Mouse (Mus musculus) adrenal gland, adult 2 months (tissue): ENCODE measurements at regions not wholly inside any gene's neighbourhood (a gene's known extent, or its start where the extent isn't known, plus 50 kb on each side); places are given as distances from the start of the nearest gene placed in this dataset.

Experiments
- DNase-seq: peaks from one replicate; pipeline ENCODE4 v3.0.0; 2021

GRCm38 (mm10) chr10:92335141-92335540, 387.1 kb downstream of the Nedd1 start:
- peak; percentile 17 for DNase-seq

DNA sequence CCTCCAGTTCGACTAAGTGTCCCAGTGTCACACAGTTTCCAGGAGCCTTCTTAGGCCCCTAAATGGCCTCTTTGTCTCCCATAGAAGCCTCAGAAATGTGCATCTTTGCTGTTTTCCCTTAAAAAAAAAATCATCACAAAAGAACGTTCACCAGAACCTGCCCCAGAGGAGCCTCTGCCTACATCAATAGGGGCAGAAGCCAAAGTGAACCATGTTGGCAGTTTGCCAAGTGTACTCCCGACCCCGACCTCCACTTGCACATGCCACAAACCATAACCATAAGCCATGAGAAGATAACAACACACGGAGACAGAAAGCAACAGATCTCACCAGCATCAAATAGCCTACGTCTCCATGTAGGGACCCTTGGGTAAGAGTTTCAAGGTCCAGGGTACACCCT, 388.4 kb downstream of the Nedd1 start:
- no peak for DNase-seq

DNA sequence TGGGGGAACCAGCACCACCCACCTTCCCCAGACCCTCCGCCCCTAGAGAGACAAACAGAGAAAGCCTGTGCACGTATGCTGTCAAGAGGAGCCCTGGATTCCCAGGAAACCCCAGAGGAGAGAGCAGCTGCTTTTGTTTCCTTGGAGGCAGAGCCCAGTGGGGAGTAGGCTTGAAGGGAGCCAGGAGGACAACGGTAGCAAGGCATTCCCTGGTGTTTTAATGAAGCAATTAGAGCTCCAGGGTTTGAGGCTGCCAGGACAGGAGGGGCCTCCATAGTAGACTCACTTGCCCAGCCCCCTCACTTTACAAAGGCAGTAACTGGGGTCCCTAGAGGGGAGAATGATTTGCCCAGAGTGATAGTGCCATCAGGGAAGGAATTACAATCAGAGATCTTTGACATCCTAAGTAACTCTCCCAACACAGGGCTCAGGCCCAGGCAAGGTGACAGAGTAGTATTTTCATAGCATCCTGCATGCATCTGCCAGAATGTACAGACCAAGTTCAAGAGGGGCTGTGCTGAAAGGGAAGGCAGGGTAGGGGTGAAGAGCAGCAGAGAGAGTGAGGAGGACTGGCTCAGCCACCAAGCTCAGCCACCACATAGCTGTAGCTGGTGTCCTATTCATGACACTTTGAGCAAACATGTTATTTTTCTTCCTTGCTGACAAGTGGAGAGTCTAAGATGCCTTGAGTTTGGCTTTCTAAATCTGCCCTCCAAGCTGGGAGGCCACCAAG, 389.0 kb downstream of the Nedd1 start:
- no peak for DNase-seq

DNA sequence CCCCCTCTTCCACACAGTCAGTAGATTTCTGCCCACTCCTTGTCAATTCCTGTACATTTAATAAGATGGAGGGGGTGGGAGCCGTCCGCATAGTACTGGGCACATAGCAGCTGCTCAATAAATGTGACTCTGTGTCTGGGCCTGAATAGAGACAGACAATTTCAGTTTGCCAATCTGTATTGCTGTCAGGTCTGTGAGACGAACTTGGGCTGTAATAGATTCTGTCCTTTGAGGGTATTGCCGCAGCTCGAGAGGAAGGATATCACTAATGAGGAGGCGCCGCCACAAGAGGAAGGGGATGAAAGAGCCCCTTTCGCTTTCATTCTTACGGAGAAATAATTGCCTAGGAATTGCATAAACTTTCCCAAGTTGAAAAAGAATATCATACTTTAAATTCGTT, 392.1 kb downstream of the Nedd1 start:
- DNase-seq: no peak

- DNase-seq: no peak
These were observed 392.6 kb downstream of the Nedd1 start for GRCm38 (mm10) chr10:92329661-92330060.

DNA sequence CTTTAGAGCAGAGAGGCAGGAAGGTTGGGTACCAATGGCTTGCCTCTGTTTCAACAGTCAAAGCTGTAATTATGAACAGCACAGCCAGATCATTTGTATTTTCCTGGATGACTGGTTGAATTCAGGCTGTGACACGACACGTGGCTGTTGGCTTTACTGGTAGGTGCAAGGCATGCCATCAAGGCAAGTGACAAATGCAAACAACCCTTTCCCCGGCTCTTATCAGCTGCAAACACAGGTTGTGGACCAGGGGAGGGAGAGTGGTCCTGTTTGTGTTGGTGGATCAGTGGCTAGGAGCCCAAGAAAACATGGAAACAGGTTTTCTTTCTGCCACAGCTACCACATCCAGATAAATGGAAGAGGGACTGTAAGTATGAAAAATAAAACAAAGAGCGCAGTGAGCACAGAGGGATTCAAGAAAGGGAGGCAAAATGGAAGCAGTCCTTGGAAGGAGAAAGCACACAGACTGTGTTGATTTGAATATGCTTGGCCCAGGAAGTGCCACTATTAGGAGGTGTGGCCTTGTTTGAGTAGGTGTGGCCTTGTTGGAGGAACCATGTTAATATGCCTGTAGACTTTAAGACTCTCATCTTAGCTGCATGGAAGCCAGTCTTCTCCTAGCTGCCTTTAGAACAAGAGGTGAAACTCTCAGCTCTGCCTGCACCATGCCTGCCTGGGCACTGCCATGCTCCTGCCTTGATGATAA, 396.8 kb downstream of the Nedd1 start:
- no peak for DNase-seq

DNA sequence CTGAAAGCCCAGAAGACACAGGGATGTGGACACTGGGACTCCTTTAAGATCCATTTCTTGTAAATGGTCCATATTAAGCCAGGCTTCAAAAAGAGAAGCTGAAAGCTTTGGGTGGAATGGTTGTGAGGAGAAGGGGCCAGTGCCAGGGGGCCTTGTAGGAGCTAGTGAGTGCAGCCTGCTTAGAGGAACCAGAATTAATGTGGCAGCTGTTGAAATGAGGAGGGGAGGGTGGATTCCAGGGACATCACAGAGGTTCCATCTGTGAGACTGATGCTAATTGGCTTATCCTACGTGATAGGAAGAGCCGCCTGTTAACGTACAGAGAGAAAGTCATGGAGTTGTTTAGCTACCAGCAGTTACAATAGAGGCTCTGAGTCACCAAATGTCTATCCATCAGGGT, 407.6 kb downstream of the Nedd1 start:
- no peak for DNase-seq

DNA sequence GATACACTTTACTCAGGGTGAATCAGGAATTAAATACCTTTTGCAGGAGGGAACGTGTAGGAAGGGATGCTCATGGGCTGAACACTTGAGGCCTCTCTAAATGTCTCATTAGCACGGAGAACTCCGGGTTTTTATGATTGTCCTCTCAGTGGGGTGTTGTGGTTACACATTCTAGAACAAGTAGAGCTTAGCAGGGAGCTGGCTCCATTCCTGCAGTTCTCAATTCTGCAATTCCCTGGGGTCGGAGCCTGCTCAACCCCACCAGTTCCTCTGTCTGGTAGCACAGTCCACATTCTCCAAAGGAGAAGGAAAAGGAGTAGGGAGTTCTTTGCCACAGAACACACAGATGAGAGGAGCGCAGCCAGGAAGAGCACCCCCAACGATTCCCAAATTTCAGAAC, 409.9 kb downstream of the Nedd1 start:
- no peak for DNase-seq

DNA sequence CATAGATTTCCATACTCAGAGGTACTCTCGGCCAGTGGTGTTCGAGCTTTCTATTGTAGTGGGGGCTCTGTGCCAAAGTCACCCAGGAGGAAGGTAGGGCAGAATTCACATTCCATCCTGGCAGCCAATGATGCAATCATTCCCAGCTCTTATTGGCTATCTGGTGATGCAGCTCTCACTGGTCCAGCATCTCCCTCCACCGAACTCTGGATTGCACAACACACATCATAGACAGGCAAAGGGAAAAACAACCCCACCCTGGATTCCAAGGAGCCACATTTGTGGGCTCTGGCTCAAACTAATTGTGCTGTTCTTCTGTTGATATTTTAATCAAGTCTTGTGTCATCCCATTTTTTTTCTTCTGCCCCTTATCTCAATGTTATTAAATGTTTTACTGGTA, 413.6 kb downstream of the Nedd1 start:
- DNase-seq: no peak

- DNase-seq: no peak
These were observed 414.4 kb downstream of the Nedd1 start for GRCm38 (mm10) chr10:92307861-92308260.

GRCm38 (mm10) chr10:92298693-92299092, 423.5 kb downstream of the Nedd1 start:
- DNase-seq: no peak

DNA sequence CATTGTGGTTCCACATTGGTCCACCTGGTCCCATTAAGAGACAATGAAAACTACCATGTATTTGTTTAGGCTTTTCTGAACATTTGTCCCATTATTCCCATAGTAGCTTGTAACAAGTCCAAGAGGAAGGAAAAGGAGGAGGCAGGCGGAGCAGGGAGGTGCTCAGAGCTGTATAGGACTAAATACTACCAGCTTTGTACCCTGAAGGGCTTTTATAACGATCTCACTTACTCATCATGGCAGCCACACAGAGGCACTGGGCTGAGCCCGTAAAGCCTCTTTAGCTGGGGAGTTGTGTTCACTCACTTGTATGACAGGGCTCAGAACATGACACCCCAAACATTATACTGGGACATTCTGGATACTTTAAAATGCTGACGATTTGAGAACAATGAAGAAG, 425.4 kb downstream of the Nedd1 start:
- DNase-seq: no peak

GRCm38 (mm10) chr10:92296303-92296702, 425.9 kb downstream of the Nedd1 start:
- no peak for DNase-seq

- DNase-seq: no peak
These were observed 429.0 kb downstream of the Nedd1 start for GRCm38 (mm10) chr10:92293261-92293660.

DNA sequence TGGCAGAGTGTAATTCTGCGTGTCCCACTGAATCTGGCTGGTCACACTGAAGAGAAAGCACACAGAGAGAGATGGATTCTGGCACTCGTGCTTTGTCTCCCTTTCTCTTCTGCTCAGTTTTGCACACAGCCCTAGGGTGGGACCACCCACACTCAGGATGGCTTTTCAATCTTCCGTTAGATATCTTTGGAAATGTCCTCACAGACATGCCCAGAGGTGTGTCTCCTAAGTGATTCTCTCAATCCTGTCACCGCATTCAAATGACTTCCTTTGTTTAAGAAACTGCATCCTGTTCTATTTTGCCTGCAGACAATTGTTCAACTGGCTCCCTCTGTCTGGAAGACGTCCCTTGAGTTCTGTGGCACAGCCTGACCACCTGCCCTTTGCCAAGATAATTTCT, 433.0 kb downstream of the Nedd1 start:
- DNase-seq: no peak

GRCm38 (mm10) chr10:92284231-92284630, 438.0 kb downstream of the Nedd1 start:
- no peak for DNase-seq

DNA sequence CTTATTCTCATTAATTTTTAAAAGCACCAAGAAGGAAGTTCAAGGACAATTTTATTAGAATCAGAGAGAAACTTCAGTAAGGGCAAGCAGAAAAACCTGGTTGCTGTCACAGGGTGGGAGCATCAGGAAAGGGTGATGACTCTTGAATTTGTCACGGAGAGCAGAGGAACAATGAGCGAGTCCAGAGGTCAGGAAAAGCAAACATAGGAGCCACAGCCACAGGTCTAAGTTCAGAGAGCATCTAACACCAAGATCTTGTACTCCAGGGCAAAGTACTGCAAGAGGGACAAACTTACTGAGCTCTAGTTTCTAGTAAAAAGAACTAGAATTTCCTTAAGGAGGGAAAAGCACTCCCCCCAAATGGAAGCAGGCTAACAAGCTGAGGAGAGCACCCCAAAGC, 444.2 kb downstream of the Nedd1 start:
- DNase-seq: no peak

- DNase-seq: no peak
These were observed 464.4 kb downstream of the Nedd1 start for GRCm38 (mm10) chr10:92257815-92258214.

DNA sequence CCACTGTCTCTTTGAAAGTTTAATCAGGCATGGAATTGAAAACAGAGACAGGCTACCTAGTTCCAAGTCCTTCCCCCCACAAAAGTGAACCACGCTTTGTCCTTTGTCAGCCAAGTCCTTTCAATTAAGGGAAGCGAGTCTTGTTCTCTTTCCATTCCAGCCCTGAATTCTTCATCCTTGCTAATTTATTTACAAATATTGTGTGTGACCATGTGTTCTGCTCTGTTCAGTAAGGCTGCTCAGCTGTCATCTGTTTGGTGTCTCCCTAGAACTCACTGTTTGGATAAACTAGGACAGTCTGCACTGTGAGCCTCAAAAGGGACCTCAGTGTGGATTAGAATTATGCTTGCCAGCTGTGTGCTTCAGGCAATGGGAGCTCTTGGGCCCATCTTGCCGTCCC, 473.6 kb downstream of the Nedd1 start:
- no peak for DNase-seq

- no peak for DNase-seq
These were observed 474.8 kb downstream of the Nedd1 start for GRCm38 (mm10) chr10:92247449-92247805.

- DNase-seq: no peak
These were observed 475.3 kb downstream of the Nedd1 start for GRCm38 (mm10) chr10:92246785-92247448.

GRCm38 (mm10) chr10:92242714-92243440, 479.3 kb downstream of the Nedd1 start:
- peak; percentile 2 for DNase-seq

DNA sequence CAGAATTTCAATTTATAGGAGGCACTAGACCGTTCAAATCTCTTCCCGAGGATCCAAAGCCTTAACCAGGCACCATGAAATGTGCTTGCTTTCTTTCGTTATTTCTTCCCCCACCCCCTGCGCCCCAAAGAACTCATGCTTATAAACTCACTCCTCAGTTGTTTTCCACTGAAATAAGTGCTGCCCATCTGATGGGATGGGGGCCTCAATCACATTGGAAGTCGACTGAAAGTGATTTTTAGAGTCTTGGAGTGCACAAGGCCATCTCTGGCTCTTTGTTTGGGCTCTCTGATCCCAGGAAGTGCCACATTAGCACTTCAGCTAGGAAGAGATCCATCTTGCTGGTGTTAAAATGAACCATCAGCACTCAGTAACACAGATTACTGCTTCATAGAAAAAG, 484.3 kb downstream of the Nedd1 start:
- DNase-seq: no peak
